Mouse (Mus musculus) olfactory bulb, adult 2 months (tissue): ENCODE measurements around the gene Smlr1.

Experiments
- CTCF ChIP-seq: fragments of 200-500 bp; IDR thresholded peaks from 2 replicates; pipeline ENCODE4 v1.5.1; 2012; ENCODE audit warnings: low read depth, mild to moderate bottlenecking, low read length, moderate library complexity; ENCODE audit not compliant: insufficient read depth
- POLR2A ChIP-seq: fragments of 200-500 bp; IDR thresholded peaks from 2 replicates; pipeline ENCODE4 v1.6.1; 2012; ENCODE audit warnings: mild to moderate bottlenecking, low read depth, low read length, moderate library complexity; ENCODE audit not compliant: insufficient read depth

GRCm38 (mm10) chr10:25519954-25520353 lies 16.1 kb downstream of the Smlr1 start:
- TF ChIP-seq POLR2A (no peak), CTCF (no peak)
